Mouse (Mus musculus) stomach, embryonic 16.5 days (tissue): ENCODE data around the gene Clmp. TPM values are rescaled to one million over a fixed set of nuclear protein-coding genes. Genes with fewer than 3 reads are reported as not detected.

Experiments
- ATAC-seq: fragments of 200-750 bp; cut with Nextera tagmentation; 2 replicates; pipeline ENCODE4 v1.8.0; 2017; ENCODE audit warnings: moderate number of reproducible peaks, moderate TSS enrichment; ENCODE audit not compliant: insufficient read depth, low FRiP score
- H3K27ac ChIP-seq: fragments of 300-500 bp; sonication (generic); 2 replicates; pipeline ENCODE4 v1.5.1; 2014; ENCODE audit warnings: low read length
- H3K27me3 ChIP-seq: fragments of 300-500 bp; sonication (generic); 2 replicates; pipeline ENCODE4 v1.6.1; 2014; ENCODE audit warnings: low read length, control low read depth, mixed read lengths; ENCODE audit not compliant: control insufficient read depth, insufficient read depth
- H3K36me3 ChIP-seq: fragments of 300-500 bp; sonication (generic); 2 replicates; pipeline ENCODE4 v1.6.1; 2014; ENCODE audit warnings: low read length; ENCODE audit not compliant: control insufficient read depth, insufficient read depth
- H3K4me1 ChIP-seq: fragments of 300-500 bp; sonication (generic); 2 replicates; pipeline ENCODE4 v1.6.1; 2014; ENCODE audit warnings: low read length, control low read depth, mixed read lengths; ENCODE audit not compliant: control insufficient read depth, insufficient read depth
- H3K4me2 ChIP-seq: fragments of 300-500 bp; sonication (generic); 2 replicates; pipeline ENCODE4 v1.6.1; 2014; ENCODE audit warnings: low read depth, low read length, mixed read lengths
- H3K4me3 ChIP-seq: fragments of 300-500 bp; sonication (generic); replicated peaks from 2 replicates; pipeline ENCODE4 v1.5.1; 2014; ENCODE audit warnings: mild to moderate bottlenecking, low read length
- H3K9ac ChIP-seq: fragments of 300-500 bp; sonication (generic); 2 replicates; pipeline ENCODE4 v1.6.1; 2014; ENCODE audit warnings: low read length
- H3K9me3 ChIP-seq: fragments of 300-500 bp; sonication (generic); replicated peaks from 2 replicates; pipeline ENCODE4 v1.6.1; 2016; ENCODE audit warnings: low read length, control low read depth; ENCODE audit not compliant: control insufficient read depth
- WGBS: fragments of 180-500 bp; shearing (Covaris S2); extraction: QIAGEN DNeasy Blood & Tissue Kit; methylation state at CpG from one replicate; pipeline ENCODE4 v1.1.7; 2014; 5-methylcytosine and 5-hydroxymethylcytosine counted together
- polyA plus RNA-seq: library from polyadenylated mRNA; unstranded; fragments of >200 nt; fragmentation: Nextera tagmentation; extraction: Ambion mirVana; gene quantifications from 2 replicates; pipeline ENCODE4 v1.2.1, GENCODE M21; 2015

The Clmp gene
- polyA plus RNA-seq, 1 experiment from 2014 or later = 23.2 TPM

- no peaks in the 10 kb centered on the region for H3K9me3 ChIP-seq
- H3K4me2 ChIP-seq = no peak overlapping the region
- 75% methylated on average over 4 of the region's 4 CpGs for WGBS
These were observed 88.1 kb downstream of the Clmp start for GRCm38 (mm10) chr9:40773869-40774268.

GRCm38 (mm10) chr9:40776044-40776443, 90.3 kb downstream of the Clmp start:
- no peak for ATAC-seq
- Histone ChIP-seq H3K9me3 (no peaks in the 10 kb centered on the region), H3K4me2 (no peak overlapping the region), H3K27ac (peak overlapping the region; percentile 71), H3K27me3 (no peaks in the 10 kb centered on the region), H3K36me3 (no peaks in the 10 kb centered on the region), H3K9ac (no peak overlapping the region), H3K4me3 (no peak overlapping the region), H3K4me1 (no peaks in the 10 kb centered on the region)
- 51% methylated on average over 1 of the region's 1 CpGs for WGBS

More at GRCm38 (mm10) chr9:40773869-40774268, 88.1 kb downstream of the Clmp start:
- H3K4me3 ChIP-seq = no peak overlapping the region
- ATAC-seq = no peak
- no peaks in the 10 kb centered on the region for H3K4me1 ChIP-seq
- H3K27ac ChIP-seq = no peak overlapping the region
- no peaks in the 10 kb centered on the region for H3K36me3 ChIP-seq
- no peaks in the 10 kb centered on the region for H3K27me3 ChIP-seq
- no peak overlapping the region for H3K9ac ChIP-seq

GRCm38 (mm10) chr9:40776459-40777248, 90.9 kb downstream of the Clmp start:
- Histone ChIP-seq H3K9ac (no peak overlapping the region), H3K4me2 (no peak overlapping the region), H3K9me3 (no peaks in the 10 kb centered on the region), H3K4me3 (no peak overlapping the region), H3K27me3 (no peaks in the 10 kb centered on the region), H3K27ac (peak overlapping the region; percentile 71), H3K4me1 (no peaks in the 10 kb centered on the region), H3K36me3 (no peaks in the 10 kb centered on the region)
- 50% methylated on average over 11 of the region's 11 CpGs for WGBS
- ATAC-seq = peak; percentile 80

GRCm38 (mm10) chr9:40780111-40780510, 94.3 kb downstream of the Clmp start:
- Histone ChIP-seq H3K4me1 (peaks cover 12% of the 10 kb centered on the region), H3K4me2 (no peak overlapping the region), H3K27ac (no peak overlapping the region), H3K9ac (no peak overlapping the region), H3K36me3 (no peaks in the 10 kb centered on the region), H3K9me3 (no peaks in the 10 kb centered on the region), H3K27me3 (no peaks in the 10 kb centered on the region), H3K4me3 (no peak overlapping the region)
- 70% methylated on average over 3 of the region's 3 CpGs for WGBS
- ATAC-seq = no peak

GRCm38 (mm10) chr9:40780892-40781725, 95.3 kb downstream of the Clmp start:
- H3K9ac ChIP-seq = no peak overlapping the region
- H3K27me3 ChIP-seq = no peaks in the 10 kb centered on the region
- no peak for ATAC-seq
- 72% methylated on average over 11 of the region's 11 CpGs for WGBS
- H3K27ac ChIP-seq = peak overlapping the region; percentile 77
- H3K4me2 ChIP-seq = no peak overlapping the region
- no peak overlapping the region for H3K4me3 ChIP-seq
- peaks cover 12% of the 10 kb centered on the region for H3K4me1 ChIP-seq
- H3K36me3 ChIP-seq = no peaks in the 10 kb centered on the region
- H3K9me3 ChIP-seq = no peaks in the 10 kb centered on the region

- Histone ChIP-seq H3K4me1 (peaks cover 12% of the 10 kb centered on the region), H3K4me2 (peak overlapping the region; percentile 46), H3K27me3 (no peaks in the 10 kb centered on the region), H3K4me3 (peak overlapping the region; percentile 23), H3K9me3 (no peaks in the 10 kb centered on the region), H3K36me3 (no peaks in the 10 kb centered on the region), H3K9ac (peak overlapping the region; percentile 56; the same call in 1 of the 2 replicates), H3K27ac (peak overlapping the region; percentile 77)
- WGBS = 37% methylated on average over 26 of the region's 26 CpGs
- 0 out of 2 replicates have a peak, but pooled peaks have one; percentile 34 for ATAC-seq
These were observed 96.2 kb downstream of the Clmp start for GRCm38 (mm10) chr9:40781726-40782581.

GRCm38 (mm10) chr9:40783641-40784373, 98.0 kb downstream of the Clmp start:
- Histone ChIP-seq H3K4me2 (peak overlapping the region; percentile 11; the same call in 1 of the 2 replicates), H3K27ac (peak overlapping the region; percentile 79), H3K9me3 (no peaks in the 10 kb centered on the region), H3K9ac (peak overlapping the region; percentile 1; the same call in 1 of the 2 replicates), H3K27me3 (no peaks in the 10 kb centered on the region), H3K36me3 (no peaks in the 10 kb centered on the region), H3K4me3 (no peak overlapping the region), H3K4me1 (peaks cover 12% of the 10 kb centered on the region)
- ATAC-seq = peak; percentile 86
- WGBS = 27% methylated on average over 13 of the region's 13 CpGs

- H3K4me2 ChIP-seq = peak overlapping the region; percentile 11; the same call in 1 of the 2 replicates
These were observed 98.7 kb downstream of the Clmp start for GRCm38 (mm10) chr9:40784374-40784967.

More at GRCm38 (mm10) chr9:40784374-40784967, 98.7 kb downstream of the Clmp start:
- Histone ChIP-seq H3K4me1 (peaks cover 12% of the 10 kb centered on the region), H3K27me3 (no peaks in the 10 kb centered on the region), H3K4me3 (no peak overlapping the region), H3K9me3 (no peaks in the 10 kb centered on the region), H3K9ac (0 out of 2 replicates have a peak overlapping the region, but pooled peaks have one; percentile 24), H3K36me3 (no peaks in the 10 kb centered on the region), H3K27ac (peak overlapping the region; percentile 71)
- WGBS = 23% methylated on average over 9 of the region's 9 CpGs
- ATAC-seq = no peak
